Mouse (Mus musculus) hindbrain, embryonic 10.5 days (tissue): ENCODE data around the gene Fzr1. TPM values are rescaled to one million over a fixed set of nuclear protein-coding genes. Genes with fewer than 3 reads are reported as not detected.
A peak's percentile ranks its signal among the peaks of the same experiment; 100 is the strongest.

Experiments used
- DNase-seq: peaks from one replicate; pipeline ENCODE4 v3.0.0-alpha.2; 2017; ENCODE audit warnings: low spot score
- H3K27ac ChIP-seq: fragments of 300-500 bp; sonication (generic); 2 replicates; pipeline ENCODE4 v1.5.1; 2016; ENCODE audit warnings: mild to moderate bottlenecking, moderate library complexity
- H3K27me3 ChIP-seq: fragments of 300-500 bp; sonication (generic); 2 replicates; pipeline ENCODE4 v1.6.1; 2016; ENCODE audit warnings: mild to moderate bottlenecking; ENCODE audit not compliant: poor library complexity, insufficient read depth, severe bottlenecking
- H3K36me3 ChIP-seq: fragments of 300-500 bp; sonication (generic); 2 replicates; pipeline ENCODE4 v1.6.1; 2016; ENCODE audit warnings: mild to moderate bottlenecking, moderate library complexity
- H3K4me1 ChIP-seq: fragments of 300-500 bp; sonication (generic); replicated peaks from 2 replicates; pipeline ENCODE4 v1.6.1; 2016; ENCODE audit warnings: mild to moderate bottlenecking
- H3K4me3 ChIP-seq: fragments of 300-500 bp; sonication (generic); 2 replicates; pipeline ENCODE4 v1.5.1; 2016; ENCODE audit warnings: mild to moderate bottlenecking, moderate library complexity
- H3K9me3 ChIP-seq: fragments of 300-500 bp; sonication (generic); 2 replicates; pipeline ENCODE4 v1.6.1; 2016; ENCODE audit warnings: mild to moderate bottlenecking, moderate library complexity
- WGBS: fragments of 180-500 bp; shearing (Covaris S2); methylation state at CpG from one replicate; pipeline ENCODE4 v1.1.7; 2016; 5-methylcytosine and 5-hydroxymethylcytosine counted together
- polyA plus RNA-seq: library from polyadenylated mRNA; unstranded; fragments of >200 nt; fragmentation: Nextera tagmentation; extraction: Ambion mirVana; gene quantifications from 2 replicates; pipeline ENCODE4 v1.2.1, GENCODE M21; 2016

Gene Fzr1
- polyA plus RNA-seq, 1 experiment from 2014 or later = 143 TPM

DNA sequence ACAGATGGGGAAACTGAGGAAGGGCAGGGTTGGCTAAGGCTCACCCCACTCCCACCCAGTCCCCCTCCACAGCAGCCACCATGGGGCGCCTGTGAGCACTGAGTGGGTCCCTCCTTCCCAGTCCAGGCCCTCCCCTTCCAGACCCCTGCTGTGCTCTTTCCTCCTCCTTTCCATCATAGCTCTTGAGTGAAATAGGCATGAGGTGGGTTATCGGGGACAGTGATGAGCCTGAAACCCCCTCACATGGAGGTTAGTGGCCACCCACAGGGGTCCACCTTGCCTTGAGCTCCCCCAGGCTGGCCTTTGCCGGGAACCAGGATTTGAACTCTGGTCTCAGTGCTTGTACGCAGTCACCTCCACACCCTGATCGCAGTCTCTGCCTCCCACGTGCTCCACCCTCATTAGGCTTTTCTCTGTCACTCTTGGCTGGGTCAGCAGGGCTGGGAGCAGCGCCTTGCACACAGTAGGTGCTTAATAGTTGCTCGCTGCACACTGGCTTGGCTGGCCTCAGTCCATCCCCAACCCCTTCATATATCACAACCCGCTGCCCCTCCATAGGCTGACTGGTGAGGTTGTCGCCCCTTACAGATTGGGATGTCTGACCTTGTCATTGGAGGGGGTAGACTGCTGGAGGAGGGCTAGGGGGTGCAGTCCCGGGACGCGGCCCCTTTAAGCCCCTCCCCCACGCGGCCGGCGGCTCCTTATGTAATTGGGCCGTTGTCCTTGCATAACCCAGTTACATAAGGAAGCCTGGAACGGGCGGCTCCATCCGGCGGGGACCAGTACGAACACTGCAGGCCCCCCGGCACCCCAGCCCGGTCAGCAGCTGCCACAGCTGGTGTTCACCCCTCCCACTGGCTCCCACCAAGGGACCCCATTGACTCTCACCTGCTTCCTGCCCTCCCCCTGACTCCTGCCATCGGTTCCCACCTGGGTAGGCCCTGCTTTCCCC, 35.3 kb upstream of the Fzr1 start:
- Histone ChIP-seq H3K27me3 (peaks cover 43% of the 10 kb centered on the region), H3K4me3 (peak overlapping the region; percentile 30), H3K9me3 (no peaks in the 10 kb centered on the region), H3K4me1 (peaks cover 100% of the 10 kb centered on the region), H3K27ac (peak overlapping the region; percentile 88), H3K36me3 (no peaks in the 10 kb centered on the region; the same call in 1 of the 2 replicates)
- peak; percentile 63 for DNase-seq
- 28% methylated on average over 26 of the region's 26 CpGs for WGBS

DNA sequence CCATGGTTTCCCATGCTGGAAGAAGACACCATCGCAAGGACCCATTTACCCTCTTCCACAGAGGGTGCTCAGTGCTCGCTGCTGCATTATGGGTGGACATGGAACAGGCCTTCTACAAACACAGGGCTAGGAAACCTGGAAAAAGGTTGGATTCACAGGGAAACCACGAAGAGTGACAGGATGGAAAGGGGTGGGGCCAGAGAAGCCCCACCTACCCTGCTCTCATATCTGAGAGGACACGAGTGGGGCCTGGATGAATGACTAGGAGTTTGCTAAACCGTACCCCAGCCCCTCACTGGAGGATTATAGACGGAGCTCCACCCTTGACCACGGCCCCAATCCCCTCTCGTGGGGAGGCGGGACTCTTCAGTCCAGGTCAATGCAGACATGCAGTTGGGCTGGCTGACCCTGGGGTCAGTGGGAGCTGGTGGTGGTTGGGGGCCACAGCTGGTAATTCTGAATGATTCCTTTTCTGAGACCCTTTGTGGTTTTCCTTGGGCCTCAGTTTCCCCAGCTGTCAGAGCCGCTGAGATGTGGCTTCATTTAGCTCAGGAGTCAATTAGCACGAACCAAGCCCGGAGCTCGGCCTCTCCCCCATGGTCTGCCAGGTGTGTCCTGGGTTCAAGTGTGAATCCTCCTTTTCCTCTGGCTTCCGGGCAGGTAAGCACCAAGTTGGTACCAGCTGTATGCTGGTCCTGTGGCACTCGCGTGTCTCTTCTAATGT, 34.4 kb upstream of the Fzr1 start:
- H3K4me1 ChIP-seq = peaks cover 100% of the 10 kb centered on the region
- 79% methylated on average over 16 of the region's 16 CpGs for WGBS
- peak overlapping the region; percentile 88 for H3K27ac ChIP-seq

DNA sequence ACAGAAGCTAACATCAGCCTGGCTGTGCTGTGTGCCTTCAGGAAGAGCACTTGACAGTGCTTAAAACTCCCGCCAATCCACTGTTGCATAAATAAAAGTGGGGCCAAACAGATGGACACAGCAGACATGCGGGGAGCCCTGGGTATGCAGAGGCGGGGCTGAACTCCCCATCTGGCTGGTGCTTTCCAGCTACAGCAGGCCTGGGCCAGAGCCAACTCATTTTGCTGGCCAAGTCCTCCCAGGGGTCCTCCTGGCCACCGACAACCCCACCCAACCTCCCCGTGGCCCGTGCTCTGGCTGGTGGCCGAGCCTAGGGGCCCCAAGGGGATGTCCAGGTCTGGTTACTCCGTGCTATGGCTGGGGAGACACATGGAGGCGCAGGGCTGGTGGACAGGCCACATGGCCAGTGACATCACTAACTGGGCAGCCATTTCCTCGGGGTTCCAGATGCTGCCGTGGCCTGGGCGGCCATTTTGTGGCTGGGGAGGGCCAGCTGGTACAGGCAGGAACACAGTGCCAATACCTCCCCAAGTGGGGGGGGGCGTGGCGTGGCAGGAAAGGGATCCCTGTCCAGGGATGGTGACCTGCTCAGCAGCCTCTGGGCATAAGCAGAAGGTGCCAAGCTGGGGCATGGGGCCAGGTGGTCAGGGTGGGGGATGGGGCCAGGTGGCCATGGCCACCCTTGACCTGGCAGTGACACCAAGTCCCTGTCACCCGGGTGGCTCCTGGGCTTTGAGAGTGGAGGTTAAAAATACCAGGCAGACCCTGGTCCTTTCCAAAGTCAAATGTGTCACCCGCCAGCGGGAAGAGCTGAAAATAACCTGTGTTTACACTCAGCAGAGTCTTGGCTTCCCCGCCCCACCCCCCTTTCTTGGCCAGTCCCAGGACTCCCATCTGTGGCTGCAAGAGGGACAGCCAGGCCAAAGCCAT, 33.4 kb upstream of the Fzr1 start:
- no peaks in the 10 kb centered on the region for H3K9me3 ChIP-seq
- peaks cover 44% of the 10 kb centered on the region for H3K27me3 ChIP-seq
- H3K27ac ChIP-seq = peak overlapping the region; percentile 88
- H3K4me3 ChIP-seq = no peak overlapping the region
- peaks cover 100% of the 10 kb centered on the region for H3K4me1 ChIP-seq
- H3K36me3 ChIP-seq = no peaks in the 10 kb centered on the region; the same call in 1 of the 2 replicates
- DNase-seq = no peak
- 79% methylated on average over 18 of the region's 18 CpGs for WGBS

More for the DNA sequence above, 34.4 kb upstream of the Fzr1 start:
- Histone ChIP-seq H3K4me3 (no peak overlapping the region), H3K36me3 (no peaks in the 10 kb centered on the region; the same call in 1 of the 2 replicates), H3K27me3 (peaks cover 43% of the 10 kb centered on the region), H3K9me3 (no peaks in the 10 kb centered on the region)
- no peak for DNase-seq

GRCm38 (mm10) chr10:81410981-81411380, 32.7 kb upstream of the Fzr1 start:
- H3K4me1 ChIP-seq = peaks cover 100% of the 10 kb centered on the region
- peak overlapping the region; percentile 88 for H3K27ac ChIP-seq
- H3K27me3 ChIP-seq = peaks cover 51% of the 10 kb centered on the region
- no peak overlapping the region for H3K4me3 ChIP-seq
- 84% methylated on average over 9 of the region's 9 CpGs for WGBS
- H3K36me3 ChIP-seq = peaks cover under 1% of the 10 kb centered on the region; the same call in 1 of the 2 replicates
- DNase-seq = no peak
- H3K9me3 ChIP-seq = no peaks in the 10 kb centered on the region

DNA sequence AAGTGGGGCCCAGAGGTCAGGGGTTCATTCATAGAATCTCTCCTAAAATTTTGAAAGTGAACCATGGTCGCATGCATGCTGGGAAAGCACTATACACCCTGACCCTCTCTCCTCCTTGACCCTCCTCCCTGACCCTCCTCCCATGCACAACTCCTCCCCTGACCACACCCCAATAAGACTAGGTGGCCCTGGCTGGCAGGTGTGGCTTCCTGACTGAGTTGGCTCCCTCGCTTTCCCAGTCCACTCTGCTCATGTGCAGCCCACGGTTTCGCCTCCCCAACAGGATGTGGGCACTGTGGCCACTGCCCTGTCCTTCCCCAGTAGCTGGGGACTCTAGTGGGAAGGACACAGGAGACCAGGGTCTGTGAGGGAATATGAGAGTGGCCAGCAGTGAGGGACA, 32.0 kb upstream of the Fzr1 start:
- Histone ChIP-seq H3K4me1 (peaks cover 100% of the 10 kb centered on the region), H3K27ac (peak overlapping the region; percentile 88), H3K36me3 (peaks cover 6% of the 10 kb centered on the region; the same call in 1 of the 2 replicates), H3K9me3 (no peaks in the 10 kb centered on the region), H3K4me3 (peak overlapping the region; percentile 30; the same call in 1 of the 2 replicates), H3K27me3 (peaks cover 54% of the 10 kb centered on the region)
- 65% methylated on average over 4 of the region's 4 CpGs for WGBS
- DNase-seq = no peak

GRCm38 (mm10) chr10:81409330-81409729, 31.0 kb upstream of the Fzr1 start:
- WGBS = 18% methylated on average over 8 of the region's 8 CpGs
- peaks cover 6% of the 10 kb centered on the region; the same call in 1 of the 2 replicates for H3K36me3 ChIP-seq
- no peaks in the 10 kb centered on the region for H3K9me3 ChIP-seq
- H3K27me3 ChIP-seq = peaks cover 64% of the 10 kb centered on the region
- peaks cover 97% of the 10 kb centered on the region for H3K4me1 ChIP-seq
- peak overlapping the region; percentile 30 for H3K4me3 ChIP-seq
- no peak for DNase-seq
- peak overlapping the region; percentile 81 for H3K27ac ChIP-seq

DNA sequence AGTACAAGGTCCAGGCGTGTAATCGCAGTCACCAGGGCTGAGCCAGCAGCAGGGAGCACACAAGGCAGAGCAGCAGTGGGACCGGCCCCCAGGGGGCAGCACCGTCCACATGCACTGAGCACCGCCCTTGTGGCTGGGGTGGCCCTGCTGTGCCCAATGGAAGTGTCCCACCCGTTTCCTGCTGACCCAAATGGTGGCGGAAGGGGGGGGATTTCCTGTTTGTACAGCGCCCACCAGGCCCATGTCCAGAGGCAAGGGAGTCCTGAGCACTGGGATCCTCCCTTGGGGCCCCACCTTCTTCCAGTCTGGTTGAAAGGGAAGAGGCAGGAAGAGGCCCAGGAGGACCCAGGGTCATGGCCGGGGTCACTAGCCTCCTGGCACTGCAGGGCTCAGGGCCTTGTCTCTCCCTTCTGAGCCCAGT, 30.6 kb upstream of the Fzr1 start:
- Histone ChIP-seq H3K27ac (peak overlapping the region; percentile 81), H3K4me3 (peak overlapping the region; percentile 30), H3K27me3 (peaks cover 68% of the 10 kb centered on the region), H3K4me1 (peaks cover 97% of the 10 kb centered on the region), H3K36me3 (peaks cover 6% of the 10 kb centered on the region; the same call in 1 of the 2 replicates), H3K9me3 (no peaks in the 10 kb centered on the region)
- WGBS = 14% methylated on average over 9 of the region's 9 CpGs
- DNase-seq = peak; percentile 78

DNA sequence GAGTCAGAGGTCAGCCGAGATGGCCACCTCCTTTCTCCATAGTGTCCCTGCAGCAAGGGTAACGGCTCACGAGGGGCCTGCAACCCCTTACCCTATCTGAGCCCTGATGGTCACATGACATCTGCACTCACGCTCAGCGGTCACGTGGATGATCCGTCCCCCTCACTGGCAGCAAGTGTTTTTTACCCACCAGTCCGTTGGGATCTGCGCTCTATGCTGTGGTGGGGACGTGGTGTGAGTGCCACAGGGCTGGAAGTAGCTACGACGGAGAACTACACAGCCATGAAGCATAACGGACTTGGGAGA, 30.1 kb upstream of the Fzr1 start:
- Histone ChIP-seq H3K9me3 (no peaks in the 10 kb centered on the region), H3K27ac (peak overlapping the region; percentile 81), H3K27me3 (peaks cover 73% of the 10 kb centered on the region), H3K4me3 (peak overlapping the region; percentile 30; the same call in 1 of the 2 replicates), H3K4me1 (peaks cover 97% of the 10 kb centered on the region), H3K36me3 (peaks cover 6% of the 10 kb centered on the region; the same call in 1 of the 2 replicates)
- no peak for DNase-seq
- 40% methylated on average over 13 of the region's 13 CpGs for WGBS

GRCm38 (mm10) chr10:81407539-81408423, 29.5 kb upstream of the Fzr1 start:
- WGBS = 27% methylated on average over 31 of the region's 31 CpGs
- no peaks in the 10 kb centered on the region for H3K9me3 ChIP-seq
- peak overlapping the region; percentile 81 for H3K27ac ChIP-seq
- peaks cover 79% of the 10 kb centered on the region for H3K27me3 ChIP-seq
- H3K4me3 ChIP-seq = peak overlapping the region; percentile 40
- peaks cover 97% of the 10 kb centered on the region for H3K4me1 ChIP-seq
- peaks cover 6% of the 10 kb centered on the region; the same call in 1 of the 2 replicates for H3K36me3 ChIP-seq
- DNase-seq = peak; percentile 46

- H3K9me3 ChIP-seq = no peaks in the 10 kb centered on the region
- H3K27ac ChIP-seq = peak overlapping the region; percentile 81
- H3K4me1 ChIP-seq = peaks cover 97% of the 10 kb centered on the region
- H3K4me3 ChIP-seq = peak overlapping the region; percentile 40
- no peak for DNase-seq
- WGBS = 25% methylated on average over 24 of the region's 24 CpGs
- peaks cover 6% of the 10 kb centered on the region; the same call in 1 of the 2 replicates for H3K36me3 ChIP-seq
- H3K27me3 ChIP-seq = peaks cover 85% of the 10 kb centered on the region
Measured at GRCm38 (mm10) chr10:81406504-81407440, 28.5 kb upstream of the Fzr1 start.
